Mouse (Mus musculus): ENCODE results near the gene Clec11a.

GRCm38 (mm10) chr7:44305686-44306085, 1.0 kb downstream of the Clec11a start:
- TF ChIP-seq CTCF (IDR thresholded peaks at IDR 0.05 in 2 of 3, conservative IDR thresholded peaks at IDR 0.05 in 1 of 3; ENCODE audit: control insufficient read depth in 1 of 3, insufficient read depth in 1 of 3, low read depth in 2 of 3, low read length in 3 of 3, poor library complexity in 1 of 3, severe bottlenecking in 1 of 3), result no peak
- no peak for TF ChIP-seq HCFC1 (IDR thresholded peaks at IDR 0.05; ENCODE audit: low read depth, low read length)
- TF ChIP-seq USF1 (IDR thresholded peaks at IDR 0.05; ENCODE audit: low read depth, low read length), result no peak
- TF ChIP-seq GATA1 (IDR thresholded peaks at IDR 0.05; ENCODE audit: low read depth, low read length), result no peak
- no peak for TF ChIP-seq MYC (IDR thresholded peaks at IDR 0.05; ENCODE audit: low read depth, low read length)
- TF ChIP-seq E2F4 (IDR thresholded peaks at IDR 0.05; ENCODE audit: borderline replicate concordance, low read depth, low read length), result no peak
- no peak for TF ChIP-seq POLR2A (IDR thresholded peaks at IDR 0.05; ENCODE audit: control insufficient read depth in 1 of 2, insufficient read depth in 1 of 2, low read depth in 1 of 2, low read length in 2 of 2, poor library complexity in 1 of 2)

Measured in MEL (cell line).